Mouse (Mus musculus) embryo, embryonic 11 days (tissue): ENCODE measurements around the gene Hoxa9.

Experiments used
- DNase-seq: peaks from one replicate; pipeline ENCODE4 v3.0.0-alpha.2; 2015

Gene Hoxa9

DNA sequence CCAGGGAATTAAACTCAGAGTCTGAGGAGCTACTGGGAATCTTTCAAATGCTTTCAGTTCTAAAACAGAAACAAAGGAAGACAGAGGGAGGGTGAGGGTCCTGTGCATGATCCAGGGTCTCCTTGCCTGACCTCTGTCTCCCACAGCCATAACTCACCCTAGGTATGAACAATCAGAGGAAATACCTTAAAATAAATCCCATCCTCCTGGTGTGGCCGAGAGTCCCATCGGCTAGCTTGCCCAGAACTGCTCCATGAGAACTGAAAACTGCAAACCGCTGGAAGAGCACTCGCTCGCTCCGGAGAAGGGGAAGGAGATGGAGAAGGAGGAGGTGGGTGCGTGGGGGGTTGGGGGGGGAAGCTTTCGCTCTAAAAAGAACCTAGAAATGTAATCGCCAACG, 51.2 kb downstream of the Hoxa9 start:
- peak; percentile 43 for DNase-seq

DNA sequence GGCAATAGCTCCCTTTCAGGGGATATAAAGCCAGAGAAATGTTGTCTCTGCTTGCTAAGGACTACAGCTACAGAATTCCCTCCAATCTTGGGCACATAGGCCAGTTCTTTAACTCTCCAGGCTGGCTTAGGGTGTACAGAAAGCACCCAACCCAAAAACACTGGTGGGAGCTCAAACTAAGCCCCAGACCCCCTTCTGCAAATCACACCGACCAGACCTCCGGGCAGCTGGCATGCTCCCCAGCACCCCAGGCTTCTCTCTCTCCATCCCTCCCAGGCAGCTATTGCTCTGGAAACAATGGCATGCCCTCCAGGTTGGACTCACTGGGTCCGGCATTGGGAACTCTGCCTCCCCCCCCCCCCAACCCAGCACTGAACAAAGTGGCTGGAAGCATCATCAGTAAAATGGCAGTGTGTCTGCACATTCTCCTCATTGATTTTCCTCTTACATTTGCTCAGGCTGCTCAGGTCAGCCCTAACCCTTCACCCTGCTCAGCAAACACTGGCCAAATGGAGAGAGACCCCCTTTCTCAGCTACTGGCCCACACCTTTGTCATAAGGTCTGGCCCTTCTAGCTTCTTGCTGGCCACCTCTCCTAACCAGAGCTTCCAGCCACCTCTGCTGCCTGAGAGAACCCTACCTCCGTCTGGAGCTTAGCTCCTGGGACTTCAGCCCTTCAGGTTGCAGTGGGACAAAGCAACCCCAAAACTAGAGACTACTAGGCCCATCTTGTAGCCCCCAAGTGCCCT, 51.8 kb downstream of the Hoxa9 start:
- DNase-seq, result peak; percentile 43

DNA sequence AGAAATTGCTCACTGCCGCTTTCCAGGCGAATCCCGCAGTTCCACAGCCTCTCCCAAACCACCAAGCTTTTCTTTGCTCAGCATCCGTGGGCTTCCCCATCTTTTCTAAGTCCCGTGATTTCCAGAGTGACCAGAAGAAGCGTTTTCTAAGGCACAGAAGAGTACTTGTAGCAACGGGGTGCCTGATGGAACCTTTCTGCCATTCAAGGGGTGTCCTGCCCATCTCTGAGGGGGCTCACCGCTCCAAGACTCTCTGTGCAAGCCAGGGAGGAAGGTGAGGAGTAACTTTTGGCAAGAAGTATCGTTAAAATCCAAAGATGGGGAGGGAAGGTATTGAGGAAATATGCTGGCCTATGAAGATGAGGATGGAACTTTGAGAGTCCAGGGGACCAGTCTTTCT, 53.1 kb downstream of the Hoxa9 start:
- peak; percentile 42 for DNase-seq

DNA sequence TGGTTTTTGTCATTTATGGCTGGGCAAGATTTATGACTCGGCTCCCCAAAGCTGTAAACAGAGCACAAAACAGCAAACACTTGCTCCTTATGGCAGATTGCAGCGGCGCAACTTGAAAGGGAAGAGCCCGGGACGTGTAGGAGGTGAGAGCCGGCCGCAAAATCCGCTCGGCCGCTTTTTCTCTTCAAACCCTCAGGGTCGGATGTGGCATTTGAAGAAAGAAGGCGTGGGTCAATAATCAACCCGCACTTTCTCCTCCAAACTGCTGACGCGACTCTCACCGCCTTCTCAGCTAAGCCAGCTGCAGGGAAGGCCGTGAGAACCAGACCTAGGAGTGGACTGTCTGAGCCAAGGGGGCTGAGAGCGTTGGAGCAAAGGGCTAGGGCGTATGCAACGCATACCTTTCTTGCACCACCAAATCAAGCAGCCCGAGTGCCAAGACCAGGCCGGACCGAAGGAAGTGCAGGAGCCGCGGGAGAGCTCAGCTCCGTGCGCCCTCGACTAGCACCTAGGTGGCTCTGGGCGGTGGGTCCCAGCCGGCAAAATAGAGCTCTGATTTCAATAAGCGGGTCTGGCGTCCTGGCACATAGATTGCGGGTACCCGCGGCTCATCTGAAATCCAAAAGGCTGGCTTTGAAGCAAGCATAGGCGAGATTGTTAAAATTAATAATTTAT, 53.7 kb downstream of the Hoxa9 start, which contains the start of gene 5730596B20Rik:
5730596B20Rik (plus strand) TSS at position 438 of the 675 bp plus-strand sequence.
- DNase-seq, result peak; percentile 84

DNA sequence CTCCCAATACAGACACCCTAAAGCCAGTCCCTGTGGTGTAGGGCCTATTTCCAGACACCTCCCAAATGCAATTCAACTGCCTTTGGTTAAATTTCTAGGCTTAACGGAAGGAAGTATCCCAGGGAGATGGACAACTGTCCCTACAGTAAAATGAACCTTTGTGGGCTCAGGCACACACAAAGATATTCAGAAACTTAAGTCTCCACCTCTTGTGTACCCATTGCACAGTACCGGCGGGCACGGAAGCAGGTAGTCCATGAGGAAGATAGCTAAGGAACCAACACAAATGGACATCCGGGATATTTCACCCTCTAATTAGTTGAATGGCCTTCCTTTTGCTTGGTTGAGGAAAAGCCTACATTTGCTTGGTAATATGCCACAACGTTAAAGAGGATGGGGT, 54.5 kb downstream of the Hoxa9 start:
- peak; percentile 47 for DNase-seq

DNA sequence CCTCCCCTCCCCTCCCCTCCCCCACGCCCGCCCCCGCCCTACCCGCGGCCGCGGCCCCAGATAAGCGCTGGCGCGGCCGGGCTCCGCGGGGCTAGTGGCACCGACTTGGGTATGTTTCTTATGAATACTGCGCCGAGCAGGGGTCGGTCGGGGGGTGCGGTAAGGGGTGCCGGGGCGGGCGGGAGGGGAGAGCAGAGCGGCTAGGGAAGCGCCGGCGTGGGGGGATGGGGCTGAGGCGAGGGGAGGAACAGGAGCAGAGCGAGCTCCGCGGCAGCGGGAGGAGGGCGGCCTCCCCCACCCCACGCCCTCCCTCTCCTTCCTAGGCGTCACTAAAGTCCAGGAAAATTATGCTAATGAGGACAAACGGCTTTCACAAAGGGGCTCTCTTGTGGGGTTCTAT, 55.0 kb downstream of the Hoxa9 start:
- DNase-seq, result peak; percentile 80

DNA sequence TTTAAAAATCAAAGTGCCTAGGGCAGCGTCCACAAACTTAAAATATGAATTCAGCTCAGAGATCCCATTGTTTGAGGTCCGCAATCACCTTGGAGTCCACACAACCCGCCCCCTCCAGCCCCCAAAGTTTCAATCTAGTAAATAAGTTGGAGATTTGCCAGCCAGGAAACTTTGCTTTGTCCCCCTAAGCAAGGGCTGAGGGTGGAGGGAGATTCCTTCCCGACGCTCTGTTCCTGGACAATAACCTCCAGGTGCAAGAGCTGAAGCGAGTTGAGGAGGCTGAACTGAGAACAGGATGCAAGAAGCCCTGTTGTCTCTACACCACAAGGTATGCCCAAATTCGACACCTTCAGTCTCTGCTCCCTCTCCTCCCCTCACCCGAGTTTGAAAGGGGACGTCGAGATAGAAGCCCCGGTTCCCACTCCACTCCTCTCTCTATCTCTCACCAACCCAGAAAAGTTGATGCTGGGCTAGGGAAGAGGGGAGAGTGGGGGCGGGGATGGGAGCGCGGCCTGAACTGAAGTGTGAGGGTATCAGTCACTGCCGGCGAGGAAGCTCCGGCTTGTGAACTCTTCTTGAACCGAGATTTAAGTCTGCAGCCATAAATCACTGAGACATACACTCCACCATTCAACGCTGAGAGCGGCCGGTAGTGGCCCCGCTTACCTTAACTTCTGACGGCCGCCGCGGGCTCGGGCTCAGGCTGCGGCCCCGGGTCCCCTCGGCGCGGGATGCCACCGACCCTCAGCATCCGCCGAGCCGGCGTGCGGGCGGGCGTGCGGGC, 55.7 kb downstream of the Hoxa9 start:
- DNase-seq, result peak; percentile 90

DNA sequence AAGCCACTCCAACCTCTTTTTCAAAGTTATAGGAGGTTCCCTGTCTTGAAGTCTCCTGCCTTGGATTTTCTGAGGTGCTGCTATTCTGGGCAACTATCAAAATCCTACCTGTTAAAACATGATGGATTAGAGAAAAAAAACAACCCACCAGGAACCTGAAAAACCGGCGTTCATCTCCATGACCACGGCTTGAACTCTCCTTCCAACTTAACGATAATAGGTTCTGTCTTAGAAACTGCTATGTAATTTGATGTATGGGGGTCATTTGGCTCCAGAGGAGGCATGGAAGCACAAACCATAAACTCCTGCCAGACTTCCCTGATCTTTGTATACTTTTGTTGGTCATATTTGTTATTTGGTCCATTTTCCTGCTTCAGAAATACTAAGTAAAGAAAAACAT, 57.2 kb downstream of the Hoxa9 start:
- peak; percentile 69 for DNase-seq
